Mouse (Mus musculus) C2C12 (cell line): Measurements from ENCODE around the gene Duox1.

ENCODE experiments used
- CTCF ChIP-seq: IDR thresholded peaks from one replicate; pipeline ENCODE4 v1.5.1; 2011; ENCODE audit not compliant: control insufficient read depth, insufficient read depth, insufficient read length
- MYOG ChIP-seq: IDR thresholded peaks from one replicate; pipeline ENCODE4 v1.6.1; 2011; ENCODE audit not compliant: control insufficient read depth, insufficient read length; ENCODE audit errors: extremely low read depth
- USF1 ChIP-seq: IDR thresholded peaks from one replicate; pipeline ENCODE4 v1.6.1; 2011; ENCODE audit warnings: low read depth, mild to moderate bottlenecking, control low read depth, moderate library complexity

GRCm38 (mm10) chr2:122378421-122379291, 63.2 kb downstream of the Duox1 start:
- TF ChIP-seq USF1 (no peak), MYOG (no peak), CTCF (no peak)
